Mouse (Mus musculus) testis, postnatal 10 days (tissue): ENCODE results near the gene Nfatc2.

Source experiments
- DNase-seq: peaks from one replicate; pipeline ENCODE4 v3.0.0; 2021; ENCODE audit warnings: low spot score

Nfatc2 gene

DNA sequence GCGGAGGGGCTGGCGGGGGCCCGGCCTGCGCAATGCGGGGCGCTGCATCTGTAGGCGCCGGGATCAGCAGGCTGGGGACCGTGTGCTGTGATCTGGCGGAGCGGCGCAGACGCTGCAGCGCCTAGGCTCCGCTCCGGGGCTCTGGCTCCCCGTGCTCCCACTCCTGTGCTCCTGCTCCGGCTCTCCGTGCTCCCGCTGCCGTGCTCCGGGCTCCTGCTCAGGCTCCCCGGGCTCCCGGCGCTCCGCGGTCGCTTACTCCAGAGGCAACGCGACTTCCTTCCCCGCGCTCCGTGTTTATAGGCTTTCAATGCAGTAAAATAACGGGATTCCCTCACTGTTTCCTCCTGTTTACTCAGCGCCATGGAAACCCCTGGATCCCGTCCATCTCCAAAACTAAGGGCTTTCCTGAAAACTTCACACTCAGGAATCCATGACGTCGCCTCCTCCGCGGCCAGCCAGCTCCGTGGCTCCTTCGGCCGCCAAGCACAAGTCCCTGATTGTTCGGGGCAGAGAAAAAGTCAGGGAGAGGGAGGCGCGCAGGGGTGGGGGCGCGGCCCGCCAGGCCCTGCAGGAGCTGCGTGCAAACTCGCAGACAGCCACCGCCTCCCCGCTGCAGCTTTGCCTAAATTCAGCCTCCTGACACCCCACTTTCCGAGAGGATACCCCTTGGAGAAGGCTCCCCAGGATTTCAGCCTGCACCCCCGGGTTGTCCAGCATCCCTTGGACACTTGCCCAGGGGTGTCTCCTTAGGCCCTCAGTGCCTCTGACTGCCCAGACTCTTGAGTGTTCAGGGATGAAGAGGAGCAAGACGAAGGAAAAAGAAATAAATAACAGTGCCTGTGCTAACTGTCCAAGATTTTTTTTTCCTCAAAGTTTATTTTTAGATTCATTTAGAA, at the start of gene Nfatc2:
TSS of gene Nfatc2 (minus strand) at position 167 of the 896 bp plus-strand sequence.
- peak; percentile 87 for DNase-seq

DNA sequence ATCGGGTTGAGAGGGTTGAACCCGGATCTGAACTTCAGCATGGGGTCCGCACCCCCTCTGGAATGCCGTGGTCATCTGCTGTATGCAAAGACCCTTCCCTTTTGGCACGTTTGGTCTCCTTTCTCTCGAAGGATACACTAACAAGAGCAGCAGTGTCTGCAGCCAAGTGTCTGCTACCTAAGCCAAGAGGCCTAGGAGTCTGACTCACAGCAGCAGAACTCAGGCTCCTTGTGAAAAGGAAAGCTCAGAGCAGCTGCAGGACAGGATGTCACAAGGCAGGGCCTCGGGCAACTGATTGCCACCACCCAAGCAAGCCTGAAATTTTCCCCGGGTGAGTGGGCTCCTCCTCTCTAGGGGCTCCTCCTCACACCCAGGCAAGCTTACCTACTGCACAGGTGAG, 46.7 kb upstream of the Nfatc2 start:
- DNase-seq, result no peak

DNA sequence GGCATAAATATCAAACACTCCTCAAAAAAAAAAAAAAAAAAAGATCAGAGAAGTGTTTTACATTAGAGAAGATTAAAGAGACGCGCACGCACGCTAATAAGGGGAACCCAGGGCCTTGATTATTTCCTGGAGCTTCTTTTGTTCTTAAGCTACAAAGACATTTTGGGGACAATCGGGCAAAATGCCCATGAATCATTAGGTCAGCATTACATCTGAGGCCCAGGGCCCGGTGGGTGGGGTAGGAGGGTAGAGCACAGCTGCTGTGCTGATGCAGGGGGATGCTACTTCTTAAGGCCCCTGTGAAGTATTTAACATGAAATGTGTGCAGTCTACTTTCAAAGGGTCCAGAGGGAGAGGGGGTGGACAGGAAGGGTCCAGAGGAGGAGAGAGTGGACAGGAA, 43.4 kb upstream of the Nfatc2 start:
- no peak for DNase-seq

DNA sequence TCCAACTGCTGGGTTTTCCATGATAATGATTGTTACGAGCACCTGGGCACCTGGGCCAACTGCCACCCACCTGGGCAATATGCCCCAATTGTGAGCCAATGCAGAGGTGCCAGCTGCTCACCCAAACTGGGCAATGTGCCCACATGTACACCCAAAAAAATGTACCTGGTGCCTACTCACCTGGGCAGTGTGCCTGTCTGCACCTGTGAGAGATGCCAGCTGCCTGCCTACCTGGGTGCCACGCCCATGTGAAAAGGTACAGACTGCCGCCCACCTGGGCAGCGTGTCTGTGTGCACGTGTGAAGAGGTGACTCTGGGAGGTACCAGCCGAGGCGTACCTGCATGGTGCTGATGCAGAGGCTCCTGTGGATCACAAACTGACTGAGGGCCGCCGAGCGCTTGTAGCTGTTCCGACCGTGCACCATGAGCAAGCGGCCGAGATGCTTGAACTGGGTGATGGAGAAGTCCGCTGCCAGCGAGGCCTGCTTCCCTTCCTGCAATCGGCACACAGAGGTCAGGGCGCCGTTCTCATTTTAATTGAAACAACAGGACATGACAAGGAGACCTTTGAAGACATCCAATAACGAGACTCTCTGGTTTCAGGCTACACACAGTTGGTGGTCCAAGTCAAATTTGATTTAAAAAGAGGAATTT, 42.2 kb upstream of the Nfatc2 start:
- DNase-seq, result no peak

DNA sequence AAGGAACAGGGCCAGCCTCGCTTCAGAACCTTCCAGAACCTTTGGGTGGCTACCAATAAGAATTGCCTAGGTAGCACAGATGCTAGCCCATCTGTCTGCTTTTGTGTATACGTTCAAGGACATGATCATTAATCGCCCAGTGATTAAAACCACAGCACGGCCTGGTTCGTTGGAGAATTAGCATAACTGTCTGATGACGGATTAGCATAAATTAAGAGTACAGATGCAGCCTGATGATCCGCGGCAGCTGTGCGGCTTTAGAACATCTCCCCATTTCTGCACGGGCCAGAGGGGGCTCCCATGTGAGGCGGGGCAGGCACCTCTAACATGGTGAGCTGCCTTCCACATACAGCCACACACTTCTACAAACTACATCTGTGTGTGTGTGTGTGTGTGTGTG, 40.7 kb upstream of the Nfatc2 start:
- no peak for DNase-seq

DNA sequence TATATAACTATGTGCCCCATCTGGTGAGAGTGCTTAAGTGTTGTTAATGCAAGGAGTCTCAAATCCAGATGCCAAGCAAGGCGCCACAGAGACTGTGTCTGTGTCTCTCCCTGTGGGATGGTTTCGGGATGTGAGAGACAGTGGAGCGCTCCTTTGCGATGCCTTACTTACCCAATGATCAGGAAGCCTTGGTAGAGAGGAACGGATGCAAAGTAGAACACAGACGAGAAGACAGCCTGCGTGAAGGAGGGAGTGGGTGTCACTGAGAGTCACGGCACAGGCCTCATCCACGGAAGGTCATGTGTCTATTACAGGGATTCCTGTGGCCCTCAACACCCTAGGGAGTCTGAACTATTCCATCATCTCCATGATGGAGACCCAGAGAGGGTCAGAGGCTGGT, 39.0 kb upstream of the Nfatc2 start:
- DNase-seq, result no peak

DNA sequence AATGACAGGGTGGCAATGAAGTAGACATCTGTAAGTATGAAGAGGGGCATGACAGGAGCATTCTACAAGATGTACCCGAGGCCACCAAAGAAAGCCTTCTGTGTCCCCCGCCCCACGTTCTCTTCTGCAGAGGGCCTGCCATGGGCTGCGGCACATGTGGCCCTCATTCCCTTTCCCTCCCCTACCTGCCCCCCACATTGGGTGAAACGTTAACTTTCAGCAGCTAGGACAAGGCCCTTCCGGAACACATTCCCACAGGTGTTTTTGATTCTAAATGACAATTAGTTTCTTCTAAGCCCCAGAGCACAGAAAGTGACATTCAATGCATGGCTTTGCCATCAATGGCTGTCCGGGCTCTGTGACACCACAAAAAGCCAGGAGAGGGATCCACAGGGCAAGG, 33.4 kb upstream of the Nfatc2 start:
- DNase-seq, result no peak

DNA sequence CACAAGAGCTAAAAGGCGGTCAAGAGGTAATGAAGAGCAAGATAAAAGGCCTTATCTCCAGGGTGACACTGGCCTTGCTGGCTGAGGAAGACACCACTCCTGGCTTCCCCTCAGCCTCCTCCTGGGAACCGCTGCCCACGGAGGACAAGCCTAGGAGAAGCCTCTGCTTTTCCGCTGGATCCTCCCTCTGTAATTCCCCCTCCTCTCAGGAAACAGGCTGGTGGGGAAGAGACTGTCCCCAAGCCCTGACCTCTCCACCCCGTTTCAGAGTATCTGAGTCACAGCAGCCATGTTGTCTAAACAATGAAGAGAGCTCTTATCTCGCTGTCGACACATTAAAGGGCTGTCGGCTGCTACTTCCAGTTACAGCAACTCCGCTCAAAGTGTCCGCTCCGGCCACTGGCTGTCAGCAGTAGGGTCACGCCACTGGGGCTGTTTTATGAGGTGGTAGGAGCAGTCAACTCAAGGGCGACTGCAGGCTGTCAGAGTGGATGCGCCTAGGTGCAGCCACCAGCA, 31.9 kb upstream of the Nfatc2 start:
- no peak for DNase-seq

DNA sequence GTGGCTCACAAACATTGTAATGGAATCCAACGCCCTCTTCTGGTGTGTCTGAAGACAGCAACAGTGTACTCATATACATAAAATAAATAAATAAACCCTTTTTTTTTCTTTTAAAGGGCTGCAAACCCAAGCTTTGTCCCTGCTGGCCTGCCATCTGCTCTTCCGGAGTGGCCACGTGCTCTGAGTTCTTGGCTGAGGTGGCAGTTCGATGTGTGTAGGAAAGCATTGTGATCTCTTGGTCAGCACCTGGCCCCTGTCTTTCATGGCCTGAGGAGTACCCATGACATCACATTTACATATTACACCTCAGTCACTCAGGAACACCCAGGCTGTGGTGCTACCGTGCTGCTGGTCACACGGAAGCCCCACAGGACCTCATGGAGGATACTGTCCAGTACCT, 31.1 kb upstream of the Nfatc2 start:
- DNase-seq, result no peak

DNA sequence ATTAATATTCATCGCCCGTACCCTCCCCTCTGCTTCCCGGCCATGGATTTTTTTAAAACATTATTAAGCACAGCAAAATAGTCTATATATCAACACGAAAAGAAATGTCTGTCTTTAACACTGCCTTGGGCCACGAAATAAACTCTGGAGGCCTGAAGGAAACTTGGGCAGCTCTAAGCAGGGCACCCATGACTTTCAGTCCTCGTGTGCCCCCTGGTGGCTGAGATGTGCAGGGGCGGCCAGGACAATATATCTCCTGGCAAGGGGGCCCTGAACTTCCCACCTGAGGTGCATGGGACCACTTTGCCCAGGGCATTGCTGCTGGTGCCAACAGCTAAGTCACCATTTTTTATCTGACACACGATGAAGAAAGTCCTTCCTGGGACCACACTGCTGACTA, 27.3 kb upstream of the Nfatc2 start:
- DNase-seq, result peak; percentile 93

DNA sequence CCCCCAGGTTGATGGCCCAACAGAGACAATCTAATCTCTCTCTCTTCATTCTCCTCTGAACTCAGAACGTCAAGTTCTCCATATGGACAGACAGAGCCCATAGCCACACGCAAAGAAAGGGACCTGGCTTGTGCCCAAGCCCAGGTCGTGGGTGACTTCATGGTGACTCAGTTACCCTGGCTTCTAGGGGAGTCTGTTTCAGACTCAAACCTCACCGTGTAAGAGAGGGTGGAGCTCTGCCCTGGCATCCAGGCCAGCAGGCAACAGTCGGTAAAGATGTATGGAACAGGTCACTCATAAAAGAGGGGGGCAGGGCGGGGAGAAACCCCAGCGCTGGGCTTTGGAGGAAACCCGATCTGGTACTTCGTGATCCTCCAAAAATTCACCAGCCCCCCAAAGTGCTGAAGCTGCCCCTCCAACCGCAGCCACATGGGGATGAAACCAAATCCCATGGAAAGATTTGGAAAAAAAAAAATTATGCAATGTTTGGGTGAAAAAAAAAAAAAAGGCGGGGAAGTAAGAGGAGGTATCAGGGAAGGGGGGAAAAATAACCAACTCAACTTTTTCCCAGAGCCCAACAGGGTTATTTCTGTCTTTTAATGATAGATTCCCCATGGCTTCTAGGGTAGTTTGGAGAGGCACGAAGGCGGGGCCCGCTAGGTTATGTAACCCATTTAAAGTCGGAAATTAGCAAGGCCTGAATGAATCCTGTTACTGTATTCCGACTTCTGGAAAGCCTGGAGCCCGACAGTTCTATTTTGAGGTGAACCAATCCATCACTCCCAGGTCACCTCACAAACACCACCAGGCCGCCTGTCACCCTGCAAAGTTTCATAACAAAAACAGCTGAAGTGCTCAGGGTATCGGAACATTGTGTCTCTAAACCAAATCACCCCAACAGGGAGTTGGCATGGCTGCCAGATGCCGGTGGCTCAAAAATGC, 26.6 kb upstream of the Nfatc2 start:
- DNase-seq, result no peak

DNA sequence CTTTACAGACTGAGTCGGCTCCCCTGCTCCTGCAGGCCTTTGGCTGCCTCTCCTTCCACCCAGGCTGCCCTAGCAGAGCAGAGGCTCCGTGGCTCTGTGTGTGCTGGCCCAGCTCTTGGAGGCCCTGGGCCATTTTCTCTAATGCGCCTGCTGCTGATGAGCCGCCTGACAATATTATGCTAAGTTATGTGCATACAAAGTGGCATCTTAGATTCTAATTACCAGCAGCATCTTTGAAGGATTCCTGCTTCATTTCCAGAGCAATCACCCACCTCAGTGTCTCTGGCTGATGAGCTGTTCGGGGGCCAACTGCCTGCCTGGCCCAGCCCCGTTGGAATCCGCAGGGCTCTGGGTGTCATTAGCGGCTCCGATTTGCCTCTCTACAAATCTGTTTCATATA, 24.9 kb upstream of the Nfatc2 start:
- DNase-seq, result no peak

DNA sequence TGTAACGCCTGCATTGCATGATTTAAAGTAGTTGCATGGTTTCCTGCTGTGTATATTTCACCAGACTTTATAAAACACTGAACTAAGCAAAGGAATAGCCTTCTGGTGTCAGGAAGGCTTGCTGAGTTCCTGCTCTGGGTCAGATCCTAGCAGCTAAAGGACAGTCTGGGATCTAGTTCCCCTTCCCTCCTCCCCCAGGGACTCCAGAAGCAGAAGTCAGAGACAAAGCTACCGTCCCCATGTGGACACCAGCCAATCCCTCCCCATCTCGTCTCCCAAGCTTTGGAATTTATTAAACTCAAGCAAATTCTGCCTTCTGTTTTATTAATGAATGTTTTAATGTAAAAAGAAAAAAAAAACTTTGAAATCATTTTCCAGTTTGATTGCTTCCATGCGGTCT, 23.6 kb upstream of the Nfatc2 start:
- DNase-seq, result no peak

DNA sequence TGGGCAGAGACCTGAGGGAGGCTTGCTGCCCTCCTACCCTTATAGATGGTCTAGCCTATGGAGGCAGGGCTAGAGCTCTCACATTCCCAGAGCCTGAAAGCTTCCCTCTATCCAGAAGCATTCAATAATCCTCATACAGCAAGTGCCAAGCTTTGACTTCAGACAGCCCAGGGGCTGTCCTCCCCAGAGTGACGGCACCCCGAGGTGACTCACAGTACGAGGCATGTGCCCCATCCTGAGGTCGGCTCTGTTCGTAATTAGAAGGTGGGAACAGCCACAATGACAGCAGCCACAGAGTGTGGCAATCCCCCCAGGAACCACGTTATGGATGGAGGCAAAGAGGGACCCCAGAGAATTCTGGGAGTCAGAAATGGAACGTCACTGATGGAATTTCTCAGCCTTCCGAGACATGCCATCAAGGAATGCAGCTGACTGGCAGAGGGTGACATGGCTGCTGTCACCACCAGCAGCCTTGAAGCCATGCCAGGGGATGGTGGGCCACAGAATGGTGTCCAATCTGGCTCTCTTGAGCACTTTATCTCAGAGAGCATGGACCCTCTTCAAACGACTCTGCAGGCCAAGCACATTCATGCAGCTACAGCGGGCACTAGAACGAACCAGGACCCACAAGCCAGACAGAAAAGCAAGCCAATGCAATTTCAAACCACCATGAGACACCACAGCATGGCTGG, 19.8 kb upstream of the Nfatc2 start:
- no peak for DNase-seq

DNA sequence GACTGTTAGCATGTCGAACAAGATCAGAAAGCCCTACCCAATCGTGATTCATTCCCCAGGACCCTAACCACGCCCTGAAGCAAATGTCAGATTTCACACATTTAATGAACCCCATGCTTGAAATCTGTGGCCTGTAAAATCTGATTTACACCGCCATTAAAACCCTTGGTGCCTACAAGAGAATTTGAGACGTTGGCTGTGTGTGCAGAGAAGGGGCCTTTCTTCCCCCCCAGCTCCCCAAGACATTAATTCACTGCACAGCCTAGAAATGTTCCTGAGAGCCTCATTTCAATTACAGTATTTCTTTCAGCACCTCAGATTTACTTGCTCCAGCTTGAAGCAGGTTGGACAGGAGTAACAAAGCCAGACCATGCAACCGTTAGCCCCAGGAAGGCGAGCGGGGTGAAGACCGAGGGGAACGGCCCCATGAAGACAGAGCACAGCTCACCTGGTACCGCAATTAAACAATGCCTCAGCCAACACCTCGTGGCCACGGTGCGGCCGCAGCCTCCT, 16.8 kb upstream of the Nfatc2 start:
- no peak for DNase-seq

DNA sequence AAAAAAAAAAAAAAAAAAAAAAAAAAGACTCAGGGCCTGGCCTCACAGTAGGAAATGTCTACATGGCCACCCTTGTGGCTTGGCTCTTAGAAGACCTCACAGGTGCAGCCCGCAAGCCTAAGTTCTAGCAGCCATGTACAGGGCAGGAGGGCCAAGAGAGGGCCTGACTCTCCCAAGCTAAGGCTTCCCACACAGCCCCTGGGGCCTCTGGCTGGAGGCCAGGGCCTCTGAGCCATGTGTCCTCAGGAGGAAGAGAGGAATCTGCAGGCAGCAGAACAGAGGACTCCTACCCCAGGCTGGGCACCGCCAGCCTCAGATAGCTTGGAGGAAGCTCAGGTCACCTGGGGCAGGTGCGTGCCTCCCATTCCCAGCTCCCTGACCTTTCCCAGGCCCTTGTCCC, 13.7 kb upstream of the Nfatc2 start:
- DNase-seq, result no peak

DNA sequence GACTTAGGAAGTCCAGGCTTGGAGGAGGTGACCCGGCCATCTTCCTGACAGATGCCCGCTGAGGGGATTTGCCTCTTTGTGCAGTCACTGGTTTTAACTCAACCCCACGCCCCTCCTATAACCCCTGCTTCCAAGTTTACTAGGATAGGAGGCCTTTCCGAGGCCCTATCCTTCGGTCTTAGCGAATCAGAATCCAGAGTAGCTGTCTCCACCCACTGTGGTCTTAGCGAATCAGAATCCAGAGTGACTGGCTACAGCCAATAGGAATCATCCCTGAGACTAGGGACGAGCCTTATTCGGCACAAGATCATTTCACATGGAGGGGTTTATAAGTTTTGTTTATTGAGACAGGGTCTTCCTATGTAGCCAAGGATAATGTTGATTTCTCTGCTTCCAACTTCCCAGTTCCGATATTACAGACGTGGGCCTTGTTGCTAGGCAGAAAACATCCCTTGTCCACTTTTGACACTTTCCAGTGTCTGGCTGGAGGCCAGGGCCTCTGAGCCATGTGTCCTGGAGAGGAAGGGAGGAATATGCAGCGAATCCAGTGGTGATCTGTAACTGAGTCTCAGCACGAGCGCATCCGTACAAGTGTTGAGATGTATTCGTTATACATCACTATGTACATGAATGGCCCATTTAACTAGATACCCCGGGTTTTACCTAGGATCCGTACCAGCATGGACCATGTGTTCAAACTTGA, 12.9 kb upstream of the Nfatc2 start:
- no peak for DNase-seq

DNA sequence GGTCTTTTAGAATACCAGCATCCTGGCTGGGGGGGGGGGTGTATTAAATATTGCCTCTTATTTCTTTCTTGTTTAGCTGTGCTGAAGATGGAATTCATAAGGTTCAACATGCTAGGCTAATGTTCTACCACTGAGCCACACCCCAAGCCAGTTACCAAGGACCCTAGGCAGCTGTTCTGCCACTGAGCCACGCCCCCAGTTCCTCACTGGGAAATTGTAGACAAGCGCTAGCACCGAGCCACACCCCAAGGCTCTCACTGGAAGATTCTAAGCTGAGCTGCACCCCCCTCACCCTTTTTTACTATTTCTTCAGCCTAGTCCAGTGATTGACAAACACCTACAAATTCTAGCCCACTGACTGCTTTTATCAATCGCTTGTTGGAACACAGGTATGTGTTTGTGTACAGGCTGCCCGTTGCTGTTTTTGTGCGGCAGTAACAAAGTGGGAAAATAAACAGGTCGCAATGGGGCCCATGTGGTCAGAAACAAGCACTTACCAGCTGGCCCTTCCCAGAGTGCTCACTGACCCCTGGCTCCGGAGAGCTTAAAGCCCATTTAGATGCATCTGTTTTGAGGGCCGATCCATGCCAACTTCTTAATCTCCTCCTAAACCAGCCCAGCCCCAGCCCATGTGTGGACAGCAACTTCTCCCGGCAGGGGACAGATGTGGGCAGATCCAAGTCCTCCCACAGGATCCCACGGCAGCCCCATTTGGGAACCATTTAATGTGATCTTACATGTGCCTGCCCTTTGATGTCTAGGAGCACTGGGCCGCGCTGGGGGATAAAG, 11.8 kb upstream of the Nfatc2 start:
- no peak for DNase-seq

DNA sequence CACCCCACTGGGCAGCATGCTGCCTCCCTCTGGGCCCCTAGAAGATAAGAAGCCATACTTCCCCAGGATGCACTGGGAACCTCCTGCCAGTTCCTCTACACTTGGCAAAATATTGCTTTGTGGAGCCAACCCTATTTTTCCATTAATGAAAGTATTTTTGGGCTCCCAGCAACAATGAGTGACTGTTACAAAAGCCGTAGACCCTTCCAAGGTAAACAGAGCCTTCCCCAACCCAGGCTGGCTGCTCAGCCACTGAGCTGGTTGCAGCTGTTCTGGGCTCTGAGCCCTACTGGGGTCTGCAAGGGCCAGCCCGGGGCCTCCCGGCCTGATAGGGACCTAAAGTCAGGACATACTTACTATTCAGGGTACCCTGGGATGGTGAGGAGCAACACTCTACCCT, 9.5 kb upstream of the Nfatc2 start:
- DNase-seq, result no peak

DNA sequence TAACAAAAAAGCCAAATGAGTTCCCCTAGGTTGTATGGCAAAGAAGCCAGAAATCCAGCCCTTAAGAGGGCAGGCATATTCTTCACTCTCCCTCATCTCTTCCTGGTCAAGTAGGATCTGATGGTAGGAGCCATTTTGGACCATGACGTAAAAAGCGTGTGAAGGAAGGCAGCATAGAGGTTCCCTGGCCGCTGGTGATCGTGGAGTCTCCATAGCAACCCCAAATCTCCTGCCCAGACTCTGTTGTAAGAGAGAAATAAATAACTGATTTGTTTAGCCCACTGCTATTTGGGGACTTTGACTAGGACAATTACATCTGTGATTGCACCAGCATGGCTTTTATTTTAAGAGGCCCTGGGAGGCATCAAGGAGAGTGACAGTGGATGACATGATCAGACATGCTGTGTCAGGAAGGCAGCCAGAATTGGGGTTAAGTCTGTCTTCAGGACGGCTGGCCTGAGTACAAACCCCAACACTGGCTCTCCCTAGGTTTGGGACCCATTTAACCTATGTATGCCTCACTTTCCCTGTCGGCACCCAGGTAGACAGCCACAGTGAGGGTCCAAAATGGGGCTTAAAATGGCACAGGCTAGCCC, 8.3 kb upstream of the Nfatc2 start:
- no peak for DNase-seq
